Mouse (Mus musculus) kidney, postnatal 0 days (tissue): ENCODE data around the gene Fcamr. TPM values are rescaled to one million over a fixed set of nuclear protein-coding genes. Genes with fewer than 3 reads are reported as not detected.

ENCODE experiments used
- ATAC-seq: fragments of 200-750 bp; cut with Nextera tagmentation; replicated peaks from 2 replicates; pipeline ENCODE4 v1.8.0; 2017; ENCODE audit warnings: low read depth, moderate number of reproducible peaks, moderate TSS enrichment, moderate library complexity; ENCODE audit not compliant: low FRiP score
- DNase-seq: peaks from one replicate; pipeline ENCODE4 v3.0.0-alpha.2; 2016; ENCODE audit warnings: low spot score
- H3K27ac ChIP-seq: fragments of 300-500 bp; sonication (generic); 2 replicates; pipeline ENCODE4 v1.5.1; 2014; ENCODE audit warnings: mild to moderate bottlenecking
- H3K27me3 ChIP-seq: fragments of 300-500 bp; sonication (generic); 2 replicates; pipeline ENCODE4 v1.6.1; 2014; ENCODE audit warnings: low read length, mixed read lengths; ENCODE audit not compliant: insufficient read depth
- H3K36me3 ChIP-seq: fragments of 300-500 bp; sonication (generic); 2 replicates; pipeline ENCODE4 v1.6.1; 2014; ENCODE audit warnings: low read length, mixed read lengths; ENCODE audit not compliant: insufficient read depth
- H3K4me1 ChIP-seq: fragments of 300-500 bp; sonication (generic); replicated peaks from 2 replicates; pipeline ENCODE4 v1.6.1; 2014; ENCODE audit warnings: antibody characterized with exemption, low read length, mixed read lengths; ENCODE audit not compliant: insufficient read depth
- H3K4me2 ChIP-seq: fragments of 300-500 bp; sonication (generic); 2 replicates; pipeline ENCODE4 v1.6.1; 2014; ENCODE audit warnings: mild to moderate bottlenecking, low read length, moderate library complexity, mixed read lengths
- H3K4me3 ChIP-seq: fragments of 300-500 bp; sonication (generic); replicated peaks from 2 replicates; pipeline ENCODE4 v1.5.1; 2014; ENCODE audit warnings: low read depth, low read length
- H3K9ac ChIP-seq: fragments of 300-500 bp; sonication (generic); 2 replicates; pipeline ENCODE4 v1.6.1; 2014; ENCODE audit warnings: low read depth, low read length
- H3K9me3 ChIP-seq: fragments of 300-500 bp; sonication (generic); replicated peaks from 2 replicates; pipeline ENCODE4 v1.6.1; 2016; ENCODE audit warnings: low read length, inconsistent platforms, mixed read lengths
- CTCF ChIP-seq: IDR thresholded peaks from 2 replicates; pipeline ENCODE4 v1.5.1; 2016; ENCODE audit warnings: antibody characterized with exemption, low read depth, mild to moderate bottlenecking, moderate library complexity
- WGBS: fragments of 180-500 bp; shearing (Covaris S2); extraction: QIAGEN DNeasy Blood & Tissue Kit; methylation state at CpG from one replicate; pipeline ENCODE4 v1.1.7; 2014; 5-methylcytosine and 5-hydroxymethylcytosine counted together
- polyA plus RNA-seq: library from polyadenylated mRNA; unstranded; fragments of >200 nt; fragmentation: Nextera tagmentation; extraction: Ambion mirVana; gene quantifications from 2 replicates; pipeline ENCODE4 v1.2.1, GENCODE M21; 2015

Gene Fcamr
- polyA plus RNA-seq, 1 experiment from 2014 or later, result 0.08 TPM

- no peak overlapping the region for H3K4me2 ChIP-seq
- no peaks in the 10 kb centered on the region for H3K27me3 ChIP-seq
- no peak overlapping the region for H3K9ac ChIP-seq
- H3K27ac ChIP-seq, result no peak overlapping the region
- no peak overlapping the region for H3K4me3 ChIP-seq
- H3K36me3 ChIP-seq, result no peaks in the 10 kb centered on the region
- ATAC-seq (no peak), DNase-seq (no peak)
- no peaks in the 10 kb centered on the region for H3K9me3 ChIP-seq
- no peaks in the 10 kb centered on the region for H3K4me1 ChIP-seq
- no peak for TF ChIP-seq CTCF
- 69% methylated on average over 4 of the region's 4 CpGs for WGBS
Observed at GRCm38 (mm10) chr1:130828656-130829055, 28.0 kb downstream of the Fcamr start.

- Histone ChIP-seq H3K36me3 (no peaks in the 10 kb centered on the region), H3K4me3 (no peak overlapping the region), H3K27ac (no peak overlapping the region), H3K9ac (no peak overlapping the region), H3K27me3 (no peaks in the 10 kb centered on the region), H3K9me3 (no peaks in the 10 kb centered on the region), H3K4me2 (no peak overlapping the region), H3K4me1 (no peaks in the 10 kb centered on the region)
- WGBS, result 52% methylated on average over 8 of the region's 8 CpGs
- ATAC-seq (no peak), DNase-seq (no peak)
- no peak for TF ChIP-seq CTCF
Observed at GRCm38 (mm10) chr1:130829906-130830830, 29.5 kb downstream of the Fcamr start.

GRCm38 (mm10) chr1:130832230-130833149 is 31.8 kb downstream of the Fcamr start:
- H3K9me3 ChIP-seq, result no peaks in the 10 kb centered on the region
- no peaks in the 10 kb centered on the region for H3K27me3 ChIP-seq
- no peak overlapping the region for H3K4me3 ChIP-seq
- H3K4me1 ChIP-seq, result no peaks in the 10 kb centered on the region
- H3K27ac ChIP-seq, result no peak overlapping the region
- no peak overlapping the region for H3K9ac ChIP-seq
- DNase-seq (peak; percentile 67), ATAC-seq (peak; percentile 54; the same call in 1 of the 2 replicates)
- no peak for TF ChIP-seq CTCF
- no peaks in the 10 kb centered on the region for H3K36me3 ChIP-seq
- no peak overlapping the region for H3K4me2 ChIP-seq
- 42% methylated on average over 5 of the region's 5 CpGs for WGBS

- ATAC-seq, result no peak
- Histone ChIP-seq H3K36me3 (no peaks in the 10 kb centered on the region), H3K27me3 (no peaks in the 10 kb centered on the region), H3K9me3 (no peaks in the 10 kb centered on the region), H3K4me2 (no peak overlapping the region), H3K9ac (no peak overlapping the region), H3K4me1 (0 out of 2 replicates have a peak, but pooled peaks cover under 1% of the 10 kb centered on the region), H3K4me3 (no peak overlapping the region), H3K27ac (no peak overlapping the region)
- 81% methylated on average over 6 of the region's 6 CpGs for WGBS
- no peak for DNase-seq
- no peak for TF ChIP-seq CTCF
Observed at GRCm38 (mm10) chr1:130835161-130835936, 34.6 kb downstream of the Fcamr start.

- no peaks in the 10 kb centered on the region for H3K36me3 ChIP-seq
- H3K27me3 ChIP-seq, result no peaks in the 10 kb centered on the region
- ATAC-seq, result no peak
- peak; percentile 38 for DNase-seq
- WGBS, result 52% methylated on average over 6 of the region's 6 CpGs
- H3K4me1 ChIP-seq, result 0 out of 2 replicates have a peak, but pooled peaks cover 4% of the 10 kb centered on the region
- no peak overlapping the region for H3K27ac ChIP-seq
- no peak overlapping the region for H3K9ac ChIP-seq
- peak; percentile 50 for TF ChIP-seq CTCF
- H3K4me2 ChIP-seq, result no peak overlapping the region
- no peak overlapping the region for H3K4me3 ChIP-seq
- H3K9me3 ChIP-seq, result no peaks in the 10 kb centered on the region
Observed at GRCm38 (mm10) chr1:130838288-130838687, 37.6 kb downstream of the Fcamr start.
